Mouse (Mus musculus) layer of hippocampus, postnatal 14 days (tissue): ENCODE data around the gene Alg1. TPM values are rescaled to one million over a fixed set of nuclear protein-coding genes. Genes with fewer than 3 reads are reported as not detected.
"Not testable (repeated sequence)": the region's sequence is repeated elsewhere in the genome, so short reads cannot be mapped to it uniquely, and the experiment has no call there.

Experiments
- DNase-seq, 2 experiments: peaks; one replicate each; pipeline ENCODE4 v3.0.0; 2021 to 2022; ENCODE audit warnings: low spot score in 2 of 2, mixed read lengths in 1 of 2
- total RNA-seq, 2 experiments: library from RNA; stranded (reverse); gene quantifications; 2 replicates each; pipeline ENCODE4 v1.2.3; 2021

Gene Alg1
- total RNA-seq, 2 experiments from 2014 or later, result 25.6 to 30.7 TPM

DNA sequence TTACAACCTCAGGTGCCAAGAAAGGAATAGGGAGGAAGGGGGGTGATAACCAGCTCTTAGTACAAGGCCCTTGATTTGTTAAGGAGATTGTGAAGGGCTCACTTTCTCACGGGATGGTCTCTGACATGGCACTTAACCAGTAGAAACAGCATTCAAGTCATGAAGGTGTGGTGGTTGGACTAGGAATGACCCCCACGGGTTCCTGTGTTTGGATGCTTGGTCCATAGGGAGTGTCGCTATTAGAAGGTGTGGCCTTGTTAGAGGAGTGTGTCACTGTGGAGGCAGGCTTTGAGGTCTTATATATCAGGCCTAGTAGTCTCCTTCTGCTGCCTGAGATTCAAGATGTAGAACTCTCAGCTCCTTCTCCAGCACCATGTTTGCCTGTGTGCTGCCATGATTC is 5.3 kb upstream of the Alg1 start:
- not testable (repeated sequence) for DNase-seq

GRCm38 (mm10) chr16:5232982-5233381 is 439 bp upstream of the Alg1 start:
- DNase-seq, result no peak

DNA sequence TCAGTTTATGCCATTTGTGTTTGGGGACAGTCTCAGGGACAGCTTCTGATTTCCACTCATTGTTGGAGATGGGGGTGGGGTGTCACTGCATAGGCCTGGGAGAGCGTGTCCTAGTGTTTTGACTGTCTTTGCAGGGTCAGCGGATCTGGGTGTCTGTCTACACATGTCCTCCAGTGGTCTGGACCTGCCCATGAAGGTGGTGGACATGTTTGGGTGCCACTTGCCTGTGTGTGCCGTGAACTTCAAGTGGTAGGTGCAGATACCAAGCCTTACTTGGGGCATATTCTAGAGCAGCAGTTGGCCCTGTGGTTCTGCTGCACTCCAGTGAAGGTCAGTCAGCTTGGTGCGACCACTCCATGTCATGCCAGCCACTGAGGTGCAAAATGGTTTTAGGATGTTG is 8.9 kb downstream of the Alg1 start:
- DNase-seq, result no peak

GRCm38 (mm10) chr16:5242882-5243281 is 9.5 kb downstream of the Alg1 start:
- no peak for DNase-seq

DNA sequence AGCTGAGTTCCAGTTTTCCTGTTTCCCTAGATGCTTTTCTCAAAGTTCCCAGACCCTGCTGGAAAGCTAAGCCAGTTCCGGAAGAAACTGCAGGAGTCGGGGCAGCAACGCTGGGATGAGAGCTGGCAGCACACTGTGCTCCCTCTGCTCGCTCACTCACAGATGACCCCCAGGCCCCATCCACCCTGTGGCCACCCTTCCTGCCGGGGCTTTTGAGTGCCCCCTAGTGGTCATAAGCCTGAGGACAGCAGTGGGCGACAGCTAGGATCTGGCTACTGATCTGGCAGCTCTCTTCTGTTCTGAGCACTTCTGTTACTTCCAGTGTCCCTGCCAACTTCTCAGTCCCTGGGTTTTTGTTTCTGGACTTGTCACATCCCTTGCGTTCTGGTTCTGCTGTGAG is 11.0 kb downstream of the Alg1 start:
- peak; percentile 45 to 51 for DNase-seq

GRCm38 (mm10) chr16:5250891-5251290 is 17.5 kb downstream of the Alg1 start:
- DNase-seq, result no peak

GRCm38 (mm10) chr16:5252260-5252659 is 18.8 kb downstream of the Alg1 start:
- DNase-seq, result no peak

DNA sequence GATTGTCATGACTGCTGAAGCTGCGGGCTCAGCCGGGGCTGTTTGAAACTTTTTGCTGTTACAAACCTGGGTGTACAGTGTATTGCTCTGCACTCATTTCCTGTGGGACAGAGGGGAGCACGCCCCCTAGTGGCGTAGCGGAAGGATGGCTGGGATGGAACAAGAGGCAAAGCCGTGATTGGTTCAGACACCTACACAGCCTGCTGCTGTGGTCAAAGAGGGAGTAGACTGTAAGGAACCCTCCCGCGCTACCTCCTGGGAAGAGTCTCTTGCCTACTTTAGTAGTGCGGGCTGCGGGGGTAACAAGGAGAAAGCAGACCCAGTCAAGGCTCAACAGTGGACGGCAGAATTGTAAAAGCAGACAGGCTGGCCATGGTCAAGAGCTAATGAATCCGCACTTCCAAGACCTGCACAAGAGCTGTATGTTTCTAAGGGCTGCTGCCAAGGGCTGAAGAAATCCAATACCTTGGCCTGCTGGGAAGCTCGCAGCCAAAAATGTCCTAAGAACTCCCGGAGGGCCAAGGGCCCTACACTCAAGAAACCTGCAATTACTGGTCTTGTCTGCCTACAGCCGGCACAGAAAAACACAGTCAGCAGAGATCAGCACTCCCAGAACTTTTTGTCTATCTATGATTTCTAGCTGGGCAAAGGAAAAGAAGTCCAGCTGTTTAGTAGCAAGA is 21.1 kb downstream of the Alg1 start:
- DNase-seq, result peak; percentile 48 to 64

DNA sequence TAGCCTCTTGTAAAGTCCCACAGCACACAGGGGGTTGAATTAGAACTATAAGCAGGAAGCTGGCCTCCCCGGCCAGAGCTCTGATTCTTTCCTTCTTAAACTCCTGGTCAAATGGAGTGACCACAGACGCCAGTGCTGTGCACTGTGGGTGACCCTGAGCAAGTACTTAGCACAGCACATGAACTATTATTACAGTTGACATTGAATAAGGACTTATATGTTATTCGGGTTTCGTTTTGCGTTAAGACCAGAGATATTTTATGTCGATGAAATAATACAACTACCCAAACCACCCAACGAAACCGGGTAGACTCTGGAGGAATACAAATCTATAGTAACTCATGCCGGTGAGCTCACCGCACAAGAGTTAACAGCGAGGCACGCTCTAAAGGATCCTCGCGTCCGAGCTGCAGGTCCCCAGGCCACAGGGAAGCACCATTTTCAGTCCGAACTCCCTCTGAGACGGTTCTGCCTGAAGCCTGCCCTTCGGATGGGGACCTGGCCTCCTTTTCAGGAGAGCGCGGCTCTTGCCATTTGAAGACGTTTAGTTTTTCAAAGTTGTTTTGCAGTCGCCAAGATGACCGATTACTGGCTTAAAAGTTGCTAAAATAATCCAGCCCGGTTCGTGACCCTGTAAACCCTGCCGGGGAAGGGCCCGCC is 21.8 kb downstream of the Alg1 start:
- no peak for DNase-seq

DNA sequence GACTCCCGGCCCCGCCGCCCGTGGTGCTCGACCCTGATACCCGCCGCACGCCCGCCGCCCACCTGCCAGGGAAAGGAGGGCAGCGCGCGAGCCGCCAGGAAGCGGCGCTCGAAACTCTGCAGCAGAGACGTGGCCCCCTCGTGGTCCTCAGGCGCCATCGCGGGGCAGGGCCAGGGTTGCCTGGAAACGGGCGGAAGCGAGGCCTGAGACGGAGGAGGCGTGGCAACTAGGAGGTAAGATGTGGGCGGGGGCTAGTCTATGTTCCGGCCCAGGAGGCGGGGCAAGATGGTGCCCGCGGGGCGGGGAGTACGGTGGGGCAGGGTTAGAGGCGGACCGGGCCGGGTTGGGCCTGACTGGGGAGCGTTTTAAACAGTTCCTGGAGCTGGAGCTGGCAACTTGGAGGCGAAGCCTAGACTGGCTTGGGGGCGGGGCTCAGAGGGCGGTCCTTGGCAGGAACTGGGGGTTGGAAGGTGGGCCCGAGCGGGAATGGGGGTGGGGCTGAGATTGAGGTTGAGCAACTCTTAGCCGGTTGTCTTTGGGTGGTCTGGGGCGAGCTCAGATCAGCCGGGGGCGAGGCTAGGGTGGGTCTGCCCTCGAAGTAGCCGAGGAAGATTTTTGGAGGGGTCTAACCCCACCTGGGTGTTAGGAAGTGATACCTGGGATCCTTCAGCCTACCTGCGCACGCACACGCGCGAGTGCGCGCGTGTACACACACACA is 22.5 kb downstream of the Alg1 start, which contains the start of gene Eef2kmt:
TSS of gene Eef2kmt (minus strand) at position 205 of the 718 bp plus-strand sequence.
- DNase-seq, result peak; percentile 94 to 97

- no peak for DNase-seq
Measured at GRCm38 (mm10) chr16:5263156-5263555, 29.7 kb downstream of the Alg1 start.

DNA sequence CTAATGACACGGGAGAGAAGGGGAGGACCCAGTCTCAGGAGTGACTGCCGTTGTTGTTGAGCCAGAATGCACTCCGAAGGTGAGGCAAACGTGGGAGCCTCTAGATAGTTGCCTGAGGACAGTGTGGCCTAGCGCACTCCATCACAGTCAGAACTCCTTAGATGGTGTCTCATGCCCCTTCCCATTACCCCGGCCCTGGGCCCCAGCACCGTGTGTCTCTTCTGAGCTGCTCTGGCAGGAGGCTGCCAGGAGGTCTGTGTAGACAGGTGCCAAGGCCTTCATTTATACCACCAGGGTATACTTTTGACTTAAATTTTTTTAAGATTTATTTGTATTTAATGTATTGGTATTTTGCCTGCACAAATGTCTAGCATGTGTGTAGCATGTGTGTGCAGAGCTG is 30.5 kb downstream of the Alg1 start:
- DNase-seq, result no peak

GRCm38 (mm10) chr16:5271411-5272035 is 38.1 kb downstream of the Alg1 start:
- DNase-seq, result no peak

GRCm38 (mm10) chr16:5272371-5272770 is 39.0 kb downstream of the Alg1 start:
- no peak for DNase-seq

DNA sequence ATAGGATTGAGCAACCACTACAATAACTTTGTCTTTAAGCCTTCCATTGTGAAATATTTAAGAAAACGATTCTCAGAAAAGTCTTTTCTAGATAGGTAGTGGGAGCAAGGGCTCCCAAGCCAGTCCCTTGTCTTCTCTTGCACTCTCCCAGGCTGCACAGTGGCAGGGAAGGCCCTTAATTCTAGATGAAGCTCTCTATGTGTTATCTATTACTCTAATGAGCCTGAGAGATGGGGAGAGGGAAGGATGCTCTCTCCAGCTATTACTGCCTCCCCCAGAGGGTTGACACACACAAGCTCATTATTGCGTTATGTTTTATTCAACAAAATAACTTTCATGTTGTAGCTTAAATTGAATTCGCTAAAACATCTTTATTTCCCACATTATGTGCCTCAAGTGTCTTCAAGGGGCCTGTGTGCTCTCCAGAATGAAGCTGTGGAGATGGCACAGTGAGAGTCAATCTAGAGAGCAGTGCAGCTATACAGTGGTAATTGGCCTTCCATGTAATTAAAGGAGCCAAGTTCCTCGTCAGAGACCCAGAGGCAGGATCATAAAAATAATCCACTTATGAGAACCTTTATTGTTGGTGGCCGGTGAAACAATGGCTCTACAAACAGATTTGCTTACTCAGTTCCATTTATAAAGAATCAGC is 46.3 kb downstream of the Alg1 start:
- no peak for DNase-seq

GRCm38 (mm10) chr16:5282686-5283085 is 49.3 kb downstream of the Alg1 start:
- DNase-seq, result no peak

DNA sequence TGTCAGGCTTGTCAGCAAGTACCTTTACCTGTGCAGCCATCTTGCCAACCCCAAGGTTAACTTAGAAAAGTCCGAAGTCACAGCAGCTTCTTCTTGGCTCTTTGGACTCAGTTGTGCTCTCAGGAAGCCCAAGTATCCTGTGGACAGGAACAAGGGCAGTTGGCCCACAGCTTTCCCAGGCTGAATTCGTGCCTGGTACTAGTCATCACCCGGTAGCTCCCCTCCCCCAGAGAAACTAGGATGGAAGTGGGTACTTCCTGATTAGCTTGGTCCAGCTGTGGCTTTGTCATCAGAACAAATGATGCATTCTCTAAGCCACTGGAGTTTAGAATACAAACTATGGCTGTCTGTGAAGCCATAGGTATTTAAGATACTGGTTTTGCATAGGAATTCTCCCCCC is 52.0 kb downstream of the Alg1 start:
- DNase-seq, result no peak
